Mouse (Mus musculus) liver, adult 2 months (tissue): Measurements from ENCODE around the gene Sstr3. TPM values are rescaled to one million over a fixed set of nuclear protein-coding genes. Genes with fewer than 3 reads are reported as not detected.

Experiments used
- DNase-seq: peaks from one replicate; pipeline ENCODE4 v3.0.0-alpha.2; 2011; ENCODE audit warnings: low read depth, low spot score; ENCODE audit errors: extremely low read depth
- H3K27ac ChIP-seq: fragments of 200-500 bp; replicated peaks from 2 replicates; pipeline ENCODE4 v1.5.1; 2012; ENCODE audit warnings: low read depth, mild to moderate bottlenecking, control low read depth, inconsistent platforms, low read length; ENCODE audit not compliant: insufficient read depth
- H3K27me3 ChIP-seq: fragments of 200-500 bp; 2 replicates; pipeline ENCODE4 v1.6.1; 2012; ENCODE audit warnings: mild to moderate bottlenecking, moderate library complexity, low read length, inconsistent platforms; ENCODE audit not compliant: control insufficient read depth, insufficient read depth
- H3K36me3 ChIP-seq: fragments of 200-500 bp; 2 replicates; pipeline ENCODE4 v1.6.1; 2012; ENCODE audit warnings: low read length, inconsistent platforms; ENCODE audit not compliant: control insufficient read depth, insufficient read depth
- H3K4me1 ChIP-seq: fragments of 200-500 bp; 2 replicates; pipeline ENCODE4 v1.6.1; 2011; ENCODE audit warnings: low read length; ENCODE audit not compliant: control insufficient read depth, insufficient read depth
- H3K4me3 ChIP-seq: fragments of 200-500 bp; 2 replicates; pipeline ENCODE4 v1.5.1; 2011; ENCODE audit warnings: low read depth, mild to moderate bottlenecking, control low read depth, low read length, moderate library complexity; ENCODE audit not compliant: insufficient read depth
- H3K79me2 ChIP-seq: fragments of 200-500 bp; 2 replicates; pipeline ENCODE4 v1.6.1; 2012; ENCODE audit warnings: inconsistent platforms, mild to moderate bottlenecking, low read length, moderate library complexity; ENCODE audit not compliant: control insufficient read depth, insufficient read depth
- H3K9ac ChIP-seq: fragments of 200-500 bp; 2 replicates; pipeline ENCODE4 v1.6.1; 2012; ENCODE audit warnings: low read depth, mild to moderate bottlenecking, control low read depth, inconsistent platforms, low read length
- CTCF ChIP-seq: fragments of 200-500 bp; IDR thresholded peaks from 2 replicates; pipeline ENCODE4 v1.5.1; 2011; ENCODE audit warnings: low read depth, low read length, control low read depth
- POLR2A ChIP-seq: fragments of 200-500 bp; IDR thresholded peaks from 2 replicates; pipeline ENCODE4 v1.6.1; 2011; ENCODE audit warnings: low read length, control low read depth; ENCODE audit not compliant: insufficient read depth; ENCODE audit errors: extremely low read depth
- WGBS: fragments of 180-500 bp; shearing (Covaris S2); methylation state at CpG from one replicate; pipeline ENCODE4 v1.1.7; 2018; 5-methylcytosine and 5-hydroxymethylcytosine counted together
- polyA plus RNA-seq: library from polyadenylated mRNA; depleted of rRNA; stranded (reverse); fragments of >200 nt; gene quantifications from 2 replicates; pipeline ENCODE4 v1.2.3, GENCODE M21; 2012; rRNA removed
- total RNA-seq: library from RNA; depleted of rRNA; stranded (reverse); fragments of >200 nt; gene quantifications from 2 replicates; pipeline ENCODE4 v1.2.3, GENCODE M21; 2014; rRNA removed

Gene Sstr3
- total and polyA plus RNA-seq, 2 experiments, result under 0.01 TPM; not detected in 1

- no peak for DNase-seq
- Histone ChIP-seq H3K4me1 (no peaks in the 10 kb centered on the region), H3K9ac (no peak overlapping the region), H3K36me3 (no peaks in the 10 kb centered on the region), H3K27me3 (no peaks in the 10 kb centered on the region), H3K79me2 (no peaks in the 10 kb centered on the region), H3K27ac (no peak overlapping the region), H3K4me3 (no peak overlapping the region)
- TF ChIP-seq POLR2A, result no peak
- no peak for TF ChIP-seq CTCF
- whole genome bisulfite sequencing, result 80% methylated on average over 4 of the region's 4 CpGs
Observed at GRCm38 (mm10) chr15:78487066-78487465, 57.4 kb downstream of the Sstr3 start.

Other genes starting within 250 kb of the Sstr3 start
- 0.37 and 0.54 TPM in 2 replicates for gene Csf2rb2, start 239.0 kb downstream of the Sstr3 start, total RNA-seq
- gene Csf2rb2, start 239.0 kb downstream of the Sstr3 start, polyA plus RNA-seq, result 0.47 and 1.1 TPM in 2 replicates
- gene Csf2rb, start 218.9 kb downstream of the Sstr3 start, total RNA-seq, result 1.8 and 3.2 TPM in 2 replicates
- gene Csf2rb, start 218.9 kb downstream of the Sstr3 start, polyA plus RNA-seq, result 2.1 and 3.6 TPM in 2 replicates
- gene Tex33, start 148.8 kb downstream of the Sstr3 start, total RNA-seq, result not detected in 2 replicates
- gene Tex33, start 148.8 kb downstream of the Sstr3 start, polyA plus RNA-seq, result not detected in 2 replicates
- 303 and 343 TPM in 2 replicates for gene Tst, start 138.8 kb downstream of the Sstr3 start, total RNA-seq
- 621 and 686 TPM in 2 replicates for gene Tst, start 138.8 kb downstream of the Sstr3 start, polyA plus RNA-seq
- 86.0 and 106 TPM in 2 replicates for gene Mpst, start 138.3 kb downstream of the Sstr3 start, total RNA-seq
- 377 and 408 TPM in 2 replicates for gene Mpst, start 138.3 kb downstream of the Sstr3 start, polyA plus RNA-seq
- 1.2 and 2.6 TPM in 2 replicates for gene Kctd17, start 116.1 kb downstream of the Sstr3 start, total RNA-seq
- gene Kctd17, start 116.1 kb downstream of the Sstr3 start, polyA plus RNA-seq, result 8.6 and 10.4 TPM in 2 replicates
- gene Tmprss6, start 76.1 kb downstream of the Sstr3 start, total RNA-seq, result 188 and 242 TPM in 2 replicates
- gene Tmprss6, start 76.1 kb downstream of the Sstr3 start, polyA plus RNA-seq, result 514 and 542 TPM in 2 replicates
- gene Il2rb, start 49.4 kb downstream of the Sstr3 start, total RNA-seq, result 0.83 and 1.1 TPM in 2 replicates
- 2.4 and 4.0 TPM in 2 replicates for gene Il2rb, start 49.4 kb downstream of the Sstr3 start, polyA plus RNA-seq
- 0.28 and 0.54 TPM in 2 replicates for gene C1qtnf6, start 13.3 kb downstream of the Sstr3 start, total RNA-seq
- gene C1qtnf6, start 13.3 kb downstream of the Sstr3 start, polyA plus RNA-seq, result 2.2 and 2.5 TPM in 2 replicates
- gene Rac2, start 28.1 kb upstream of the Sstr3 start, total RNA-seq, result 2.8 and 4.5 TPM in 2 replicates
- gene Rac2, start 28.1 kb upstream of the Sstr3 start, polyA plus RNA-seq, result 30.8 and 35.9 TPM in 2 replicates
- 4.7 and 7.2 TPM in 2 replicates for gene Cyth4, start 52.4 kb upstream of the Sstr3 start, total RNA-seq
- gene Cyth4, start 52.4 kb upstream of the Sstr3 start, polyA plus RNA-seq, result 3.3 and 5.7 TPM in 2 replicates
- gene Elfn2, start 174.1 kb upstream of the Sstr3 start, total RNA-seq, result not detected in 2 replicates
- not detected in 2 replicates for gene Elfn2, start 174.1 kb upstream of the Sstr3 start, polyA plus RNA-seq
- gene Mfng, start 228.8 kb upstream of the Sstr3 start, total RNA-seq, result 0.74 and 1.1 TPM in 2 replicates
- 1.2 and 2.3 TPM in 2 replicates for gene Mfng, start 228.8 kb upstream of the Sstr3 start, polyA plus RNA-seq